Mouse (Mus musculus) adrenal gland, adult 18-20 months (tissue): Measurements from ENCODE around the gene Pde2a. TPM values are rescaled to one million over a fixed set of nuclear protein-coding genes. Genes with fewer than 3 reads are reported as not detected.

ENCODE experiments used
- DNase-seq, 2 experiments: peaks; one replicate each; pipeline ENCODE4 v3.0.0; 2021 to 2022; ENCODE audit warnings: low spot score in 2 of 2
- total RNA-seq, 2 experiments: library from RNA; stranded (reverse); gene quantifications; 1 replicate in 1 of 2; 2 replicates in 1 of 2; pipeline ENCODE4 v1.2.3; 2021

The Pde2a gene
- total RNA-seq, 2 experiments from 2014 or later = 157 to 186 TPM

GRCm38 (mm10) chr7:101401510-101401909, 20.0 kb upstream of the Pde2a start:
- DNase-seq = no peak

- no peak for DNase-seq
Observed at GRCm38 (mm10) chr7:101403831-101404230, 17.7 kb upstream of the Pde2a start.

GRCm38 (mm10) chr7:101410267-101410936, 11.1 kb upstream of the Pde2a start, which contains the start of gene Gm45837:
TSS of gene Gm45837 (plus strand) at chr7:101410886.
- DNase-seq = no peak

GRCm38 (mm10) chr7:101412796-101413195, 8.7 kb upstream of the Pde2a start:
- peak; percentile 82 to 86 for DNase-seq

- no peak for DNase-seq
Observed at GRCm38 (mm10) chr7:101414209-101414608, 7.3 kb upstream of the Pde2a start.

GRCm38 (mm10) chr7:101414661-101415511, 6.6 kb upstream of the Pde2a start:
- DNase-seq = no peak

- no peak for DNase-seq
Observed at GRCm38 (mm10) chr7:101415512-101416100, 5.9 kb upstream of the Pde2a start.

- no peak for DNase-seq
Observed at GRCm38 (mm10) chr7:101416391-101416790, 5.1 kb upstream of the Pde2a start.

- no peak for DNase-seq
Observed at GRCm38 (mm10) chr7:101419013-101419770, 2.3 kb upstream of the Pde2a start.

GRCm38 (mm10) chr7:101422069-101422468, 578 bp downstream of the Pde2a start:
- no peak for DNase-seq

GRCm38 (mm10) chr7:101422646-101423045, 1.2 kb downstream of the Pde2a start:
- no peak for DNase-seq

- DNase-seq = no peak
Observed at GRCm38 (mm10) chr7:101423970-101424369, 2.5 kb downstream of the Pde2a start.

- DNase-seq = no peak
Observed at GRCm38 (mm10) chr7:101426692-101427091, 5.2 kb downstream of the Pde2a start.

- peak; percentile 50 to 52 for DNase-seq
Observed at GRCm38 (mm10) chr7:101427736-101428135, 6.2 kb downstream of the Pde2a start.

GRCm38 (mm10) chr7:101435038-101435437, 13.5 kb downstream of the Pde2a start:
- DNase-seq = no peak

- DNase-seq = no peak
Observed at GRCm38 (mm10) chr7:101437876-101438275, 16.4 kb downstream of the Pde2a start.

GRCm38 (mm10) chr7:101443093-101443492, 21.6 kb downstream of the Pde2a start:
- no peak for DNase-seq

GRCm38 (mm10) chr7:101444211-101444610, 22.7 kb downstream of the Pde2a start:
- no peak for DNase-seq

- no peak for DNase-seq
Observed at GRCm38 (mm10) chr7:101449855-101450254, 28.4 kb downstream of the Pde2a start.

GRCm38 (mm10) chr7:101450422-101451401, 29.2 kb downstream of the Pde2a start:
- peak; percentile 95 to 96 for DNase-seq
